Mouse (Mus musculus): ENCODE measurements around the gene Reep6. TPM values are rescaled to one million over a fixed set of nuclear protein-coding genes. Genes with fewer than 3 reads are reported as not detected.

The Reep6 gene
- polyA plus RNA-seq, 1 experiment from 2014 or later = 5.2 TPM

DNA sequence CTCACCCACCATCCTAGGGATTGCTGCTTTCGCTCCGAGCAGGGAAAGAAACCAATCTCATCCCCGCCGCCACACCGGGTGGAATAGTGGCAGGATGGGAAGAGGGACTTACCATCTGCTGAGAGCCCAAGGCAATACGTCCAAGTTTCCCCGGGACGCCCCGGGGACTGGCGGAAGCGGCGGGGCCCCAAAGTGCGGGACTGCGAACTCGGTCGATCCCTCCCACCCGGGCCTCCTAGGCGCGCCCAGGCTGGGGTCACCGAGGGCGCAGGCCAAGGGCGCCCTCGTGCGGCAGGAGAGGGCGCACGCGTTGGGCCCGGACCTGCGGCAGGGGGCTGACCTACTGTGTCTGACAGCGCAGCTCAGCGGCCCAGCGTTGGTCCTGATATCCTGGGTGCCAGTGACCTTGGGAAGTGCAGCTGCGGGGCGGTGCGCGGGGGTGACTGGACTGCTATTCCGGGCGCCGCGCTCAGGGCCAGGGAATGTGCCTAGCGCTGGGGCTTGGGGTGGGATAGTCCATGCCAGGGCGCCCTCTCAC lies 18.6 kb downstream of the Reep6 start, which contains the start of gene Adamtsl5:
Gene Adamtsl5 (minus strand): TSS at position 169 of the 538 bp plus-strand sequence.
- peak within 1 kb of the TSS; percentile 31 for H3K4me2 ChIP-seq (ENCODE audit: low read depth, severe bottlenecking)
- peak within 1 kb of the TSS; percentile 9; the same call in 1 of the 2 replicates for H3K4me3 ChIP-seq (ENCODE audit: low read depth, low read length)
- H3K4me1 ChIP-seq (ENCODE audit: control insufficient read depth, insufficient read depth, low read length) = peaks cover 10% of the 10 kb centered on the region; the same call in 1 of the 2 replicates
- no peaks in the 10 kb centered on the region for H3K9me3 ChIP-seq (ENCODE audit: control insufficient read depth, low read length)
- peaks cover 94% of the 10 kb centered on the region for H3K27me3 ChIP-seq (ENCODE audit: control insufficient read depth, insufficient read depth, low read length)
- no peaks in the 10 kb centered on the region for H3K36me3 ChIP-seq (ENCODE audit: control insufficient read depth, insufficient read depth, low read length)
- no peak within 1 kb of the TSS for H3K9ac ChIP-seq (ENCODE audit: low read length)
- H3K27ac ChIP-seq (replicated peaks; ENCODE audit: low read depth, low read length) = no peak within 1 kb of the TSS
- ATAC-seq (ENCODE audit: insufficient number of reproducible peaks, low FRiP score, low TSS enrichment, low read depth) = no peak
- under 1% methylated on average over 42 of the region's 42 CpGs for WGBS
- DNase-seq (ENCODE audit: low spot score) = peak; percentile 70

DNA sequence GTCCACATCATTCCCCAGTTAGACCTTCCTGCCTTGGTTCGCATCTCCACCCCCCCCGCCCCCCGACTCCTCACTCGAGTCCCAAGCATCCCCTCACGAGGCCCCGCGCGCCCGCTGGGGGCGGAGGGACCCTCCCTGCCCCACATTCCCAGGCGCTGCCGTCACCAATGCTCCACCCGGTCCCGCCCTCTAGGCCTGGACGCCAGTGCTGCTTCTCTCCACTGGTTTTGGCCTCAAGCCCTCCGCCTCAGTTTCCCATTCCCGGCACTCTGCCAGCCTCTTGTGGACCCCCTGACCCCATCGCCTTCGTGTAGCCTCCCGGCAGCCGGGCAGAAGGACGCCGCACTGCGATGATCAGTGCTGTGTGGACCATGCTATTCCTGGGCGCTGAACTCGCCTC lies 19.2 kb downstream of the Reep6 start:
- H3K27me3 ChIP-seq (ENCODE audit: control insufficient read depth, insufficient read depth, low read length) = peaks cover 91% of the 10 kb centered on the region
- H3K4me1 ChIP-seq (ENCODE audit: control insufficient read depth, insufficient read depth, low read length) = peaks cover 10% of the 10 kb centered on the region; the same call in 1 of the 2 replicates
- no peaks in the 10 kb centered on the region for H3K9me3 ChIP-seq (ENCODE audit: control insufficient read depth, low read length)
- ATAC-seq (ENCODE audit: insufficient number of reproducible peaks, low FRiP score, low TSS enrichment, low read depth) = no peak
- WGBS = 21% methylated on average over 25 of the region's 26 CpGs
- H3K4me3 ChIP-seq (ENCODE audit: low read depth, low read length) = peak overlapping the region; percentile 2; the same call in 1 of the 2 replicates
- no peak overlapping the region for H3K9ac ChIP-seq (ENCODE audit: low read length)
- H3K27ac ChIP-seq (replicated peaks; ENCODE audit: low read depth, low read length) = no peak overlapping the region
- peak overlapping the region; percentile 31; the same call in 1 of the 2 replicates for H3K4me2 ChIP-seq (ENCODE audit: low read depth, severe bottlenecking)
- DNase-seq (ENCODE audit: low spot score) = no peak
- no peaks in the 10 kb centered on the region for H3K36me3 ChIP-seq (ENCODE audit: control insufficient read depth, insufficient read depth, low read length)

DNA sequence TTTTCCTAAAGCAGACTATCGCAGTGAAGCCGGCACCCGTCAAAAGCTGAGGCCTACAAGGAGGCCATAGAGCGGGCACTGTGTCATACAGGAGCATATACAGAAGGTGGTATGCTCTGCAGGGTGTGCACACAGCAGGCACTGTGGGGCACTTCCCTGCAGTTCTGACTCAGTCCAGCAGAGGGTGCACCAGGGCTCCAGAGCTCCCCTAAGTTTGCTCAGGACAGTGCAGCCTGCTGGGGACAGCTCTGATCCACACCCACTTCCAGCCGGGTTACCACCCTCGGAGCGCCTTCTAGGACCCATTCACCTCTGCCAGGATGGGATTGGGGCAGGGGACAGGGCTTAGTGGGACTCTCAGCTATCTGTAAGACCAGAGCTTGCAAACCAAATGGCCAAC lies 20.5 kb downstream of the Reep6 start:
- WGBS = 2% methylated on average over 7 of the region's 7 CpGs
- DNase-seq (ENCODE audit: low spot score) (peak; percentile 93), ATAC-seq (ENCODE audit: insufficient number of reproducible peaks, low FRiP score, low TSS enrichment, low read depth) (peak; percentile 45; the same call in 1 of the 2 replicates)
- Histone ChIP-seq H3K4me3 (ENCODE audit: low read depth, low read length) (no peak overlapping the region), H3K4me2 (ENCODE audit: low read depth, severe bottlenecking) (no peak overlapping the region), H3K4me1 (ENCODE audit: control insufficient read depth, insufficient read depth, low read length) (peaks cover 10% of the 10 kb centered on the region; the same call in 1 of the 2 replicates), H3K9ac (ENCODE audit: low read length) (no peak overlapping the region), H3K27me3 (ENCODE audit: control insufficient read depth, insufficient read depth, low read length) (peaks cover 90% of the 10 kb centered on the region), H3K27ac (replicated peaks; ENCODE audit: low read depth, low read length) (no peak overlapping the region), H3K36me3 (ENCODE audit: control insufficient read depth, insufficient read depth, low read length) (no peaks in the 10 kb centered on the region), H3K9me3 (ENCODE audit: control insufficient read depth, low read length) (no peaks in the 10 kb centered on the region)

DNA sequence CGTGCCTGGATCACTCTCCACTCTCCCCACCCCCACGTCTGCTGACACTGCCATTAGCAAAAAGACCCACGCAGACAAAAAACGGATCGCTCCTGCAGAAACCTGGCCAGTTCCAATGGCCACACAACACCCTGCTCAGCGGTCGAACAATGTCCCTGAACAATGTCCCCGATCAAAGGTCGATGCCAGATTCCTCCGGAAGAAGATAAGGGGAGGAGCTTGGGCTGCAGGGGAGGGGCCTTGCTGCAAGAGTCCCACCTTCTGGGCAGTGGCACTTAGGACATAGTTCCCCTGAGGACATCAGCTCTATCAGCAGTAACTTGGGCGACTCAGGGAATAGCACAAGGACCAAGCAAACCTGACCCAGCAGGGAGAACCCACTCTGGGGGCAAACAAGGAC lies 22.1 kb downstream of the Reep6 start:
- DNase-seq (ENCODE audit: low spot score) (no peak), ATAC-seq (ENCODE audit: insufficient number of reproducible peaks, low FRiP score, low TSS enrichment, low read depth) (no peak)
- no peak overlapping the region for H3K4me3 ChIP-seq (ENCODE audit: low read depth, low read length)
- H3K9ac ChIP-seq (ENCODE audit: low read length) = no peak overlapping the region
- no peak overlapping the region for H3K4me2 ChIP-seq (ENCODE audit: low read depth, severe bottlenecking)
- H3K27me3 ChIP-seq (ENCODE audit: control insufficient read depth, insufficient read depth, low read length) = peaks cover 91% of the 10 kb centered on the region
- H3K36me3 ChIP-seq (ENCODE audit: control insufficient read depth, insufficient read depth, low read length) = no peaks in the 10 kb centered on the region
- no peak overlapping the region for H3K27ac ChIP-seq (replicated peaks; ENCODE audit: low read depth, low read length)
- WGBS = 34% methylated on average over 11 of the region's 11 CpGs
- H3K4me1 ChIP-seq (ENCODE audit: control insufficient read depth, insufficient read depth, low read length) = peaks cover 18% of the 10 kb centered on the region
- 0 out of 2 replicates have a peak, but pooled peaks cover 3% of the 10 kb centered on the region for H3K9me3 ChIP-seq (ENCODE audit: control insufficient read depth, low read length)

DNA sequence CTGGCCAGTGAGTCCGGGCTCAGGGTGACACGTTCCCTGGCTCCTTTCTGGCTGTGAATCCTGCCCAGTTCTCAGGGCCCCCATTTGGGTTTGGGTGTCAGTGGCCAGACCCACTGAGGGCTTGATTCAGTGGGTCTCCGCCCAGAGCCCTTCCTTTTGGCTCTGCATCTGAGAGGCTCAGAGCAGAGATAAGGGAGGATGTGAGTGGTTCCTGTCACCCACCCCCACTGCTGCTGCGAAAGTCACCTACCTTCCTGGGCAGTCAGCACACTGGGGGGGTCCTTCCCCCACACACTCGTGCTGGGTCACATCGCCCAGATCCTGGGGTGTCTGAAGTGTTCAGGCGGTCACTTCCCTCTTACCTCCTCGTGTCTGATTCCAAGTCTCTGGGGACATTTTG lies 23.0 kb downstream of the Reep6 start:
- H3K4me3 ChIP-seq (ENCODE audit: low read depth, low read length) = no peak overlapping the region
- no peak for DNase-seq (ENCODE audit: low spot score)
- 66% methylated on average over 8 of the region's 8 CpGs for WGBS
- no peak for ATAC-seq (ENCODE audit: insufficient number of reproducible peaks, low FRiP score, low TSS enrichment, low read depth)
- no peak overlapping the region for H3K4me2 ChIP-seq (ENCODE audit: low read depth, severe bottlenecking)
- H3K9ac ChIP-seq (ENCODE audit: low read length) = no peak overlapping the region
- H3K27me3 ChIP-seq (ENCODE audit: control insufficient read depth, insufficient read depth, low read length) = peaks cover 92% of the 10 kb centered on the region
- H3K9me3 ChIP-seq (ENCODE audit: control insufficient read depth, low read length) = 0 out of 2 replicates have a peak, but pooled peaks cover 3% of the 10 kb centered on the region
- H3K36me3 ChIP-seq (ENCODE audit: control insufficient read depth, insufficient read depth, low read length) = no peaks in the 10 kb centered on the region
- H3K4me1 ChIP-seq (ENCODE audit: control insufficient read depth, insufficient read depth, low read length) = peaks cover 20% of the 10 kb centered on the region
- no peak overlapping the region for H3K27ac ChIP-seq (replicated peaks; ENCODE audit: low read depth, low read length)

DNA sequence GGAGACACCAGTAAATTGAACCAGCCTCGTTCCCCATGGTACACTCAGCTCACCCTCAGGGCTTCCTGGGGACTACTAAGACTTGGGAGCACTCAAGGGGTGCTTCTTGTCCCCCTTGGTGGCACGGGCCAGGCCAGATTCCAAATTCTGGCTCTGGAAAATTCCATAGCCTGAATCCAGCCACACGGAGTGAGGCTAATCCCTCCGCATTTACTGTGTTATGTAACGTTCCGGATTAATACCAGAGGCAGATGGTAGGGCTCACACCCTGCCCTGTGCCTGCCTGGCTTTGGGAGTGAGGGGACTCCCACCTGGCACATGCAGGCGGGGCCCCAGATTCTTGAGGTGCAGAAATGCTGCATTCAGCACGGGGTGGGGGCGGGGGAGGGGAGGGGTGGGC lies 25.7 kb downstream of the Reep6 start:
- WGBS = 5% methylated on average over 9 of the region's 9 CpGs
- DNase-seq (ENCODE audit: low spot score) (no peak), ATAC-seq (ENCODE audit: insufficient number of reproducible peaks, low FRiP score, low TSS enrichment, low read depth) (no peak)
- H3K36me3 ChIP-seq (ENCODE audit: control insufficient read depth, insufficient read depth, low read length) = no peaks in the 10 kb centered on the region
- H3K27ac ChIP-seq (replicated peaks; ENCODE audit: low read depth, low read length) = no peak overlapping the region
- no peak overlapping the region for H3K9ac ChIP-seq (ENCODE audit: low read length)
- 0 out of 2 replicates have a peak, but pooled peaks cover 3% of the 10 kb centered on the region for H3K9me3 ChIP-seq (ENCODE audit: control insufficient read depth, low read length)
- H3K4me2 ChIP-seq (ENCODE audit: low read depth, severe bottlenecking) = 0 out of 2 replicates have a peak overlapping the region, but pooled peaks have one; percentile 2
- peaks cover 9% of the 10 kb centered on the region for H3K4me1 ChIP-seq (ENCODE audit: control insufficient read depth, insufficient read depth, low read length)
- H3K27me3 ChIP-seq (ENCODE audit: control insufficient read depth, insufficient read depth, low read length) = peaks cover 81% of the 10 kb centered on the region
- H3K4me3 ChIP-seq (ENCODE audit: low read depth, low read length) = no peak overlapping the region

DNA sequence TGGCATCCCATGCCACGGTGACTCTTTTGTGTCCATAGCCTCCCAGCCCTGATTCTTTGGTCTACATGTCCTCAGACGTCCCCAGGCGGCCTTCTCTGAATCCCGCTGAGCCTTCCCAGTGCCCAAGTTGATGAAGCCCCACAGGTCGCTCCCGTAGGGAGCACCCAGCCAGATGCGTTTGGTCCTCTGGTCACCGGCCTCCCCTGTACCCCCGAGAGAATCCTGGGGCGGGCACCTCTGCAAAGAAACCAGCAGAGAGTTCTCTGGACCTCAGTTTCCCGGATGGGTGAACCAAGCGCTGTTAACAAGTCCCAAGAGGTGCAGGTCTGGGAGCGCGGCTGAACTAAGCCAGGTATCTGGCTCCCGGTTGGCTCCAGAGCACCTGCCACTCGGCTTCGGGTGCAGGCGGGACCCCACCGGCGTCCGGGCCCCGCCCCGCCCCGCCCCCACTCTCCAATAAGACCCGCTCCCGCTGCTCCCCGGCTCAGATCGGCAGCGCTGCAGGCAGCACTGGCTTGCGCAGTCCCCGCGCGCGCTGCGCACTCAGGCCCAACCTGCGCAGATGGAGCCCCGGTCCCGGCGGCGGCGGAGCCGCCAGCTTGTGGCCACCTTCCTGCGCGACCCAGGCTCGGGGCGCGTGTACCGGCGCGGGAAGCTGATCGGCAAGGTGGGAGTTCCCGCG lies 26.4 kb downstream of the Reep6 start, which contains the start of gene Plk5:
Gene Plk5 (plus strand): TSS at position 459 of the 682 bp plus-strand sequence.
- H3K9ac ChIP-seq (ENCODE audit: low read length) = peak within 1 kb of the TSS; percentile 50
- H3K36me3 ChIP-seq (ENCODE audit: control insufficient read depth, insufficient read depth, low read length) = no peaks in the 10 kb centered on the region
- no peak within 1 kb of the TSS for H3K27ac ChIP-seq (replicated peaks; ENCODE audit: low read depth, low read length)
- peak within 1 kb of the TSS; percentile 58 for H3K4me2 ChIP-seq (ENCODE audit: low read depth, severe bottlenecking)
- peaks cover 9% of the 10 kb centered on the region for H3K4me1 ChIP-seq (ENCODE audit: control insufficient read depth, insufficient read depth, low read length)
- no peak for ATAC-seq (ENCODE audit: insufficient number of reproducible peaks, low FRiP score, low TSS enrichment, low read depth)
- peaks cover 74% of the 10 kb centered on the region for H3K27me3 ChIP-seq (ENCODE audit: control insufficient read depth, insufficient read depth, low read length)
- WGBS = 1% methylated on average over 51 of the region's 53 CpGs
- 0 out of 2 replicates have a peak, but pooled peaks cover 3% of the 10 kb centered on the region for H3K9me3 ChIP-seq (ENCODE audit: control insufficient read depth, low read length)
- peak within 1 kb of the TSS; percentile 30 for H3K4me3 ChIP-seq (ENCODE audit: low read depth, low read length)
- DNase-seq (ENCODE audit: low spot score) = peak; percentile 42

DNA sequence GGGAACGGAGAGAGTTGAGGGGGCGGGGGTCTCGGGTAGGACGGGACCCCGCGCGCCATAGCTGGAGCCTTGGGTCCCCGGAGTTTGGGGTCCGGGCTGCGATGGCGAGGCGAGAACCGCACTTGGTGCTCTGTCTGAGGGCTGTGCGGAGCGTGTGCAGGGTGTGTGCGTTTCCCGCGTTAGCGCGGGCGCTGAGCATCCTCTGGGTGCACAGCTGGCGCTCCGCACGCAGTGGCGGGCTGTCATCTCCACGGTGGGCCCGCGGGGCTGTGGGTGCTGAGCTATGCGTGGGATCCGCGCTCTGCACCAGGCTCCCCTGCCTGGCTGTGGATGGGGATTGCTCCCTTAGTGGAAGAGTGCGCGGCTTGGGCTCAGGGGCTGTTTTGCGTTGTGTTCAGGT lies 27.0 kb downstream of the Reep6 start:
- ATAC-seq (ENCODE audit: insufficient number of reproducible peaks, low FRiP score, low TSS enrichment, low read depth) (no peak), DNase-seq (ENCODE audit: low spot score) (no peak)
- Histone ChIP-seq H3K36me3 (ENCODE audit: control insufficient read depth, insufficient read depth, low read length) (no peaks in the 10 kb centered on the region), H3K9me3 (ENCODE audit: control insufficient read depth, low read length) (0 out of 2 replicates have a peak, but pooled peaks cover 3% of the 10 kb centered on the region), H3K4me2 (ENCODE audit: low read depth, severe bottlenecking) (peak overlapping the region; percentile 58), H3K9ac (ENCODE audit: low read length) (peak overlapping the region; percentile 50), H3K4me3 (ENCODE audit: low read depth, low read length) (peak overlapping the region; percentile 30), H3K27ac (replicated peaks; ENCODE audit: low read depth, low read length) (no peak overlapping the region), H3K27me3 (ENCODE audit: control insufficient read depth, insufficient read depth, low read length) (peaks cover 70% of the 10 kb centered on the region), H3K4me1 (ENCODE audit: control insufficient read depth, insufficient read depth, low read length) (peaks cover 9% of the 10 kb centered on the region)
- WGBS = 2% methylated on average over 34 of the region's 34 CpGs
